Mouse (Mus musculus) lung, postnatal 36 days (tissue): ENCODE data around the gene Klf16.
"Not testable (repeated sequence)": the region's sequence is repeated elsewhere in the genome, so short reads cannot be mapped to it uniquely, and the experiment has no call there.

Experiments
- DNase-seq: peaks from one replicate; pipeline ENCODE4 v3.0.0; 2022; ENCODE audit warnings: mixed read lengths

The Klf16 gene

DNA sequence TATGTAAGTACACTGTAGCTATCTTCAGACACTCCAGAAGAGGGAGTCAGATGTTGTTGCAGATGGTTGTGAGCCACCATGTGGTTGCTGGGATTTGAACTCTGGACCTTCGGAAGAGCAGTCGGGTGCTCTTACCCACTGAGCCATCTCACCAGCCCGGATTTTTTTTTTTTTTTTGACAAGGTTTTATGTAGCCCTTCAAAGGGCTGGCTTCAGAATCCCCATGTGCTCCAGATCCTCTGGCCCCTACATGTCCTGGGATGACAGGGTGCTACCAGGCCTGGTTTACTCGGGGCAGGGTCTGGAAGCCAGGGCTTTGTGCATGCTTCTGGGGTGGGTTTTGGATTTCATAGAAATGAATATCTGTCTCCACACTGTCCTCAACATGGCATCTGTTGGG lies 28.6 kb upstream of the Klf16 start, which contains the start of gene Gm49322:
TSS of gene Gm49322 (plus strand) at position 301 of the 400 bp plus-strand sequence.
- not testable (repeated sequence) for DNase-seq

DNA sequence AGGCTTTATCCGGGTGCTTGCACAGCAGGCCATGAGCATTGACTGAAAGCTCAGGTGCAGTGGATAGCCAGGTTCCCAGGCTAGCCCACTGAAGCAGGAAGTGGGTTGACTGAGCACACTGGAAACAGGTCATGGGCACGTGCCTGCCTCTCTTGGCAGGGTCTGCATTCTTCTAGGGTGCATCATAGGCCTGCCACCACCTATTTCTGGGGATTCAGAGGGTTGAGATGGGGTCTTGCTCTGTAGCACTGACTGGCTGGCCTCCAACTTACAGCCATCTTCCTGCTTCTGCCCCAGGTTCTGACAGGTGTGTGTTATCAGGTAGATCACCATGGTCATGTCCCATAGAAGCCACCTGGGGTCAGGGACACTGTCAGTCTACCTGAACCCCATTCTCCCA lies 27.9 kb upstream of the Klf16 start:
- DNase-seq = no peak

DNA sequence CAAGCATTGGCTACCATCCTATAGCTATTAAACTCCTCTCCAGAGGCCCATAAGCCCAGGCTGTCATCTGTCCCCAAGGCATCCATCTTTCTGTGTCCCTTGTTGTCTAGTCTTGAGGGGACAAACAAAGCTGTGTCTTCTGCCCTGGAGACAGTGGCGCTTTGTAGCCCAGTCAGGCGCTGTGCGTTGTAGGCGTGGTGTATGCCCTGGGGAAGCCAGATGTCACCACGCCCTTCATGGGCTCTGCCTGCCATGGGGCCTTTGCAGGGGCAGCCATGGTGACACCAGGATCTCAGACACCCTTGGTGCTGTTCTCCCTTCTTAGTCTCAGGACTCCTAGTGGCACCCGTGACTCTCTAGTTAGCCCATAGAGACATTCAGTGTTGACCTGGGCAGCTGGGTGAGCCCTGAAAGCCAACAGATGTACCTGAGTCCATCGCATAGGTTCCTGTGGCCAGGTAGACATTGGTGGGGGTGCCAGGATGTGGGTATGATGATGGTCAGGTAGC lies 26.9 kb upstream of the Klf16 start:
- no peak for DNase-seq

DNA sequence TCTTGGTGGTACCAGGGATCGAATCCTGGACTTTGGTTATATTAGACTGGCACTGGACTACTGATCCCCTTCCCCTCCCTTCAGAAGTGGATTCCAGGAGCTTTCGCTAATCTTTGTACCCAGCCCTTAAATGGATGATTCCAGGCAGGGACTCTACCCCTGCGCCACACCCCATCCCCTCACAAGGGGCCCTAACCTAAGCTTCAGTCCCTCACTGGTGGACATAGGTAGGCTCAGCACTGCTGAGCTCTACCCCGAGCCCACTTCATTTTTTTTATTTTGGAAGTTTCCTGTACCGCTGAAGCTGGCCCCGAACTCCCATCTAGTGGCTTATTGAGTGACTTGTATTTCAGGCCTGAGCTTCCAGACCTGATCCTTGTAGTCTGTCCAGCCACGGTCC lies 26.2 kb upstream of the Klf16 start:
- DNase-seq = no peak

DNA sequence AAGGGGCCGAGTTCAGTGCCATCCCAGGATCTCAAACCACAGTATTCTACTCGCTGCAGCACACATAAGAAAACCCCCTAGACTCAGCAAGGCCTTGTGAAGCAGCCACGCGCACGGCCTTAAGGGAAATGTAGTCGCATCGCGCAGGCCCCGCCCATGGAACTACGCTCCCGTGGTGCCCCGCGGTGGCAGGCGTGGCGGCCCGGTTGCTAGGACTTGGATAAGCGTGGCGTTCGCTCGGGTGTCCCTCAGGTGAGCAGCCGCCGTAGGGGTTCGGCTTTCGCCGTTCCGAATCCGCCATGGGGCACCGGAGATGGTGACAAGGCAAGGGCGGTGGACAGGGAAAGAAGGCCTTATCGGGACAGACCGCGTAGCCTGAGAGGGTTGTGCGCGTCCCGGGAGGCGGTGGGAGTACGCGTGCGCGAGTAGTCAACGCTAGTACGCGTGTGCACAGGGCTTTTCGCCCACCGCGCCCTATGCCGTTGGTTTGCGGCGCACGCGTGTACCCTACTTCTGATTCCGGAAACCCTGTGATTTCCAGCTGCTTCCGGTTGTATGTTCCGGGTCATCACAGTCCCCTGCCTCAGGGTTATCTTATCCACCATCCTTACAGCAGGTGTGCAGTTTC lies 25.7 kb upstream of the Klf16 start, which contains the start of the genes Scamp4 and Adat3:
TSS of gene Scamp4 (plus strand) at position 175 of the 628 bp plus-strand sequence.
TSS of gene Adat3 (plus strand) at position 183 of the 628 bp plus-strand sequence.
- DNase-seq = peak; percentile 97

DNA sequence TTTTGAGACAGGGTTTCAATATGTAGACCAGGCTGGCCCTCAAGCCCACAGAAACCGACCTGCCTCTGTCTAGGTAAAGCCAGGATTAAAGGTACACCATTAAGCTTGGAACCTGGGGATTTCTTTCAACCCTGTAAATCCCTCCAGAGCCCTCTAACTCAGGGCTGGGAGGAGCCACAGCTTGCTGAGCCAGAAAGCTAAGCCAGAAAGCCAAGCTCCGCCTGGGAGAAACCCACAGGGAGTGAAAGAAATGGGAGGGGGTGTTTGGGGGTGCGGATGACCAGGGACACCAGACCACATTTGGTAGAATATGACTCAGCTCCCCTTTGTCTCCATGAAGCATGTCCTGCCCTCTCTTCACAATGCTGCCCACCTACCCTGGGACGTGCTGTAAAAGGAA lies 19.2 kb upstream of the Klf16 start:
- DNase-seq = no peak

DNA sequence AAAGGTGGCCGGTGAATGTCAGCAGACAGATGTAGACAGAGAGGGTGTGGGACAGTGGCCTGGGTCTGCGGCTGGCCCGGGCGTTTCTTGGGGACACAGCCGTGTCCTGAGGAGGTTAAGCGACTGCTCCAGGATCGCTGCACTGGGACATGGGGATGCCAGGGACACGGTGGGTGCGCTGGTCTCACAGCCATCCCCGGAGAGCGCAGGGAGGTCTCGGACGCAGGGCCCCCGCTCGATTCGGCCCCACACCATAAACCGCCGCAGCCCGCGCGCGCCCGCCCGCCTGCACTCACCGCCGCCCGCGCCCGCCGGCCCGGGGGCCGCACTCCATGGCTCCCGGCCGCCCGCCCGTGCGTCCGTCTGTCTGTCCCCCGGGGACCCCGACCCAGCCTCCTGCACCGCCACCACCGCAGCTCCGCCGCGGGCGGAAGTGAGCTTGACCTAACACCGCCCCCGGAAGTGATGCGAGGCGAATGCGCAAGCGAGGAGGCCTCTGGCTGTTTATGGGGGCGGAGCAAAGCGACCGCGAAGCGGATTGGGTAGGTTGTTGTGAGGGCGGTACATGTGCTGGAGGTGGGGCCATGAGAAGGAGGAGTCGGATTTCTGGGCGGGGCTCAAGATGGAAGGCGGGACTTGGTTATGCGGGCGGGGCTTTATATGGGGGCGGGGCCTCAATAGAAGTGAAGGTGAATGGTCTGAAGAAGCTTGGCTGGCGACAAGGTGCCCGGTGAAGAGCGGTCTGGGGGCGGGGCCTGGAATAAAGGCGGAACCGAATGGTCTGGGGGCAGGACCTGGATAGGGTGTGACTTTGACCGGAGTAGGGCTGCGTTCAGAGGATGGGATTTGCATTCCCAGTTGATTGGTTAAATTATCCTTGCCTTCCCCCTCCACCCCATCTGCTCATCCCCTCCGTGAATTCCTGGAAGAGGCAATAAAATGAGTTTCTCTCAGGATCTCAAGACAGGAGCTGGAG lies 13.0 kb upstream of the Klf16 start, which contains the start of gene Abhd17a:
TSS of gene Abhd17a (minus strand) at position 463 of the 976 bp plus-strand sequence.
- peak; percentile 98 for DNase-seq

DNA sequence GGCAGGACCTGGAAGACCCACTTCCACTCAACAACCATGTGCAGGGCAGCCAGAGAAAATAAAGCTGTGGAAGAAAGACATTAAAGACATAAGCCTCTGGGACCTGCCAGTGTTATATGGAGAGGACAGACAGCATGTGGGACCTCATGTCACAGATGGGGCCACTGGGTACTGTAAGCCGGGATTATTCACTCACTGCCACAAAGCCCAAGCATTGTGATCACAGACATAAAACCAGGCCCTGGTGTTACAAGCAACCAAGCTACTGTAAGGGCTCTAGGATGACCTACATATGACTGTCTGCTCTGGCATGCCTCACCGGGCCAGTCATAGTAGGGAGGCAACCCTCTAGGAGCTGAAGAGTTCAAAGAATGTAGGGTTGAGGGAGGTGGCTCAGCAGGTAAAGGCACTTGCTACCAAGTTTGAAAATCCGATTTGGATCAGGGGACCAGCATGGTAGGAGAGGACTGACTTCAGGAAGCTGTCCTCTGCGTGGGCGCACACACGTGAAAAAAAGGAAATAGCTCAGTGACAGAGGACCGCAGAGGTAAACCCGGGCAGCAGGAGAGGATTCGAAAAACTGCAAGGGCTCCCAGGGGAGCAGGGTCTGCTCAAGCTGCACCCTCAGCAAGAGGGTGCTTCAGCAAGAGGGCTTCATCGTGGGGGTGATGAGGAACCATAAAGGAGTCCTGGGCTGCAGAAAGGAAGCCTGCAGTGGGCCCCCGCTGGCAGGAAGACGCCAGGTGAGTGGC lies 12.2 kb upstream of the Klf16 start:
- peak; percentile 57 for DNase-seq

DNA sequence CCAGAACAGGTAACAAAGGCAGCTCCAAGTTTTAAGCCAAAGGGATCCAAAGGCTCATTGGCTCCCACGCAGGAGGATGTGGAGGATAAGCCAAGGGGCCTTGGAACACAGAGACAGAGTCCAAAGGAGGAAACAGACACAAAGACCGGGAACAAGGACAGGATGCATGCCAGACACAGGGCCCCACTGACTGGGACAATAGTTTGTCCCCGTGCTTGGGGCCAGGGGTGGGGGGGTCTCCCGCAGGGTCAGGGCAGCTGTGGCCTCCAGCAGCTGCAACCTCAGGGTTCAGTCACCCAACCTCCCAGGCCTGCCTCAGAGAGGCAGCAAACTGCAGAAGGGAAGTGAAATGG lies 10.2 kb upstream of the Klf16 start:
- peak; percentile 74 for DNase-seq

DNA sequence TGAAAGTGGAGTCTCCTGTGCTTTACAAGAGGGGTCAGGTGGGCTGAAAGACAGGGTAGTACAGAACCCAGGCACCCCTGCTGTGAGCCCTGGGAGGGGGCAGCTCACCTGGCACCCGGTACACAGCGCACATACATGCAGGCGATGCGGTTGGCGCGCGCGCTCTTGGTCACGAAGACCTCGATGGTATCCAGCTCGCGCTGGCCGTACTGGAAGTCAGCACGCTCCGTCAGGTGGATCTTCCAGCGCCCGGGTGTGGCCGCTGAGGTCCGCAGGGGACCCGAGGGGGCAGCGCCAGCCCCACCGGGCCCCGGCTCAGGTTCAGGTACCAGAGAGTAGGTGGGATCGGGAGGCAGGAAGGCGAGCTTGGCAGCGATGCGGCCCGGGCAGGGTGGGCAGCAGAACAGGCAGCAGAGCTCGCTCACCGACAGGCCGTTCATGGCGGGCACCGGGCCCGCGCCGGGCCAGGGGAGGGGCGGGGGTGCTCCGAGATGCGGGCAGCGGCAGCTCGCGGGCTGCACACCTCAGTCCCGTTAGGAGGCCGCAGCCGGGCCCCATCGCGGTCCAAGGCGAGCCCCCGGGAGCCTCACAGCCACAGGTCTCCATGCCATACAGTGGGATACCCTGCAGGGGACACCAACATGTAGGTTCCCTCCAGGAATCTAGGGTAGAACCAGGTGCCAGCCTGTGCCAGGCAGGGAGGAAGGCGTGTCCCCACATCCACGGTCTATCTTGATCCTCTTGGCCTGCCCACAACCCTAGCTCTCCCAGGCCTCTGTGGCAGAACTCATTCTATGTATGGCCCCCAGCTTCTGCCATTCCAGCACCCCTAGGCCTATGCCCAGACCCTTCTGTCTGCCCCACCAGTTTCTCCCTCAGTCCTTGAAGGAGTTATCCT lies 9.5 kb upstream of the Klf16 start:
- no peak for DNase-seq

DNA sequence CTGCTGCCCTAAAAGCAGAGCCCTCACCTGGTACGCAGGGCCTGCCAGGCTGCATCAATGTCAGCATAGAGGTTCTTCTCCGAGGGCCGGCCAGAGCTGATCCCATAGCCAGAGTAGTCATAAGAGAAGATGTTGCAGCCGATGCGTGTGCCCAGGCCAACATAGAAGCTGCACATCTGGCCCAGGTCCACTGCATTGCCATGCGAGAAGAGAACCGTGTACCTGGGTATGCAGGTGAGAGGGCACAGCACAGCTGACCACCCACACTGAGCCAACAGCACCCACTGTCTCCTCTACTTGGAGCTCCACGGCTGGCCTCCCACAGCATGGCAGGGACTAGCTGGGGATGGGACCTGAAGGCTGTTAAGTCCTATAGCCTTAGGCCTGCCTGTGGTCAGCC lies 8.5 kb upstream of the Klf16 start:
- no peak for DNase-seq

DNA sequence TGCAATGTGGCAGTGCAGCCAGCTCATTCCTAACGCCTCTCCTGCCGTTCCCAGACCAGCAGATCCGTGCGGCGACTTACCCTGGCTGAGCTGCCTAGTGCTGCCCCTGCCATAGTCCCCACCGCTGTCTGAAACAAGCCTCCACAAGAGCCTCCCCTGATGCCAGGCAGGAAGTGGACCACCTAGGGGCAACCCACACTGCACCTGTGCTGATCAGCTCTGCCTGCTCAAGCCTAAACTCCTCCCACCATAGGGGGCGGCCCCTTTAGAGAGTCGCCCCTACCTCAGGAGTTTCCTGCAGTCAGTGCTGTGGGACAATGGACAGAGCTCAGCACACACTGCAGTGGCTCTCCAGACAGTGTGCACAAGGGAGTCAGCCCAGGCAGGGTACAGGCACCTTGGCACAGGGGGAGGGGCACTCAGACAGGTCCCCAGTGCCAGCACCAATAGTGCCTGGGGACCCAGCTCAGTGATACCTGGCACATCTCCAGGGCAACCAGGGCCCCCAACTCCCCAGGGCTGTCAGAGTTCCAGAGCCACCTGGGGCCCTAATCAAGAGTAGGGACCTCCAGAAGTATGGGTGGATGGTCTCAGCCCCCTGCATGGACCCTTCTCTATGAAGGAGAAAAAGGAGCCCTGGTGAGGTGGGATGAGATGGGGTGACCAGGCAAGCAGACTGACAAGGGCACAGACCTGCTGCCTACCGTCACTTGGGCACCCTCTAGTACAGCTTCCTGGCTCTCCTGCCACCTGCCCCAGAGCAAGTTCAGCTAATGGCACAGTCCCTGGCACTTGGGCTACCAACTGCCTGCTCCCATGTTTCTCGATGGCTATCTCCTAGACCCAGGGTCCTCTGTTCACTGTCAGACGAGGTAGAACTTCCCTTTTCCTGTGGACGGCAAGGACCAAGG lies 7.8 kb upstream of the Klf16 start:
- no peak for DNase-seq

DNA sequence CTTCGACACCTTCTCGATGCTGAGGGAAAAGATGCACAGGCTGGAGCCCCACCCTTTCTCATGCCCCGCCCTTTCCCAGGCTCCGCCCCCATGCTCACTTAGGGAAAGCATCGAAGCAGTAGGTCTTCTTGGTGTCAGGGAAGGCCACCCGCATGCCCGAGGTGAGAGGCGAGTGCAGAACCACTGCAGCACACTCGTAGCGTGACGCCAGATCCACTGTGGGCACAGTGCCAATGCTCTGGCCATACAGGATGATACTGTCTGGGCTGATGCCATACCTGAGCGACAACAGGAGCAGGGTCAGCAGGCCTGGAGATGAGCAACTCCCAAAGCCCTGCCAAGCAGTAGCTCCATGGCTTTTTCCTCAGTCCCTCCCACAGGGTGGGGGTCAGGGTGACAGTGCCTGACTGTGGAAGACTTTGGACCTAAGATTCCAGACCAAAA lies 6.9 kb upstream of the Klf16 start:
- no peak for DNase-seq

DNA sequence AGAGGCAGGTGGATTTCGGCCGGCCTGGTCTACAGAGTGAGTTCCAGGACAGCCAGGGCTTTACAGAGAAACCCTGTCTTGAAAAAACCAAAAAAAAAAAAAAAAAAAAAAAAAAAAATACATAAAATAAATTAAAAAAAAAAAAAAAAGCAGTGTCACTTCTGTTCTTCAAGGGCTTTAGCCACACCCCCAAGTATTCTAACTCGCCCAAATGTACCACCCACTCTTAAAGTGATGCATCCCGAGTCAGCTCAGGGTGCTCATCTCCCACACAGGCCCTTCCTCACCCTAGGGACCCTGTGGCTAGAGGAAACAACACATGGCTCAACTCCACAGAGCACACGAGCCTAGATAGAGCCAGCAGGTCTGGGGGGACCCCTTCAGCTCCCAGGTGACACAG lies 5.9 kb upstream of the Klf16 start:
- no peak for DNase-seq

DNA sequence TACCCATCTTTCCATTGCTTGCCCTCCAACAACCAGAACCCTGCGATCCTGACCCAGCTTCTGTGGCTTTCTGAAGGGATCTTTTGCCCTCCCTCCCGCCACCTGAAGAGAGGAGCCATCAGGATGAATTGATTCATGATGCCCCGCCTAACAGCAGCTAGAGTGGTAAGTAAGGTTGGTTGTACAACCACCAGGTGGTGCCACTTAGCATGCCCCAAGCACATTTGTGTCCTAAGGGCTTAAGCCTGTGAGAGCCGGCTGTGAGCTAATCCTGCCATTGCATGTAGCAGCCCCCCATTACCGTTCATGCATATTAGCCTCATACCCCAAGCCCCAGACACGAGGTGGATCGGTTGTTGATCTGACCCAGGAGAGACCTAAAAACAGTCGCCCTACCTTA lies 1.8 kb upstream of the Klf16 start:
- peak; percentile 86 for DNase-seq

DNA sequence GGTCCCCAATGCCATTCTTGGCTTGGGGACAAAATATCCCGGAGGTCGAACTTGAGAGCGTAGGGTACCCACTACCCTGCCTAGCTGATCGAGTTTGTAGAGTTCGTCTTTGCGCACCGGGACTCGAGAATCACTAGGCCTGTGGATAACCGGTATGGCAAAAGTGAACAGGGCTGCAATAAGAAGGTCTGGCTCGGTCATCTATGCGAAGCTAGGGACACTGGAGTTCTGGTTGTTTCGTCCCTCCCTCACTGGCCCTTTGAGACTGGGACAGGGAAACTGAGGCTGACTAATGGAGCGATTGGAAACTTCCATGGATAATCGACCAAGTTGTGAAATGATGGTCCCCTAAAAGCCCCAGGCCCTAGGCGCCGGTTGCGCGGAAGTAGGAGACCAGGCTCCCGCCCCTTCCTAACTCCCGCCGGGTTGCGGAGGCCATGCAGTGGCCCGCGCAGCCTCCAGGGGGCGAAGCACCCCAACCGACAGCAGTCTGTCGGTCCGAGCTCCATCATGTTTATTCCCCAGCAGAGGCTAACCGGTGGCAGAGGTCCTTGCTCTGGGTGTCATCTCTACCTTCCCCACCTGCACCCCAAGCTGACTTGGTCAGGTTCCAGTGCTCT lies 1.1 kb upstream of the Klf16 start:
- peak; percentile 91 for DNase-seq

DNA sequence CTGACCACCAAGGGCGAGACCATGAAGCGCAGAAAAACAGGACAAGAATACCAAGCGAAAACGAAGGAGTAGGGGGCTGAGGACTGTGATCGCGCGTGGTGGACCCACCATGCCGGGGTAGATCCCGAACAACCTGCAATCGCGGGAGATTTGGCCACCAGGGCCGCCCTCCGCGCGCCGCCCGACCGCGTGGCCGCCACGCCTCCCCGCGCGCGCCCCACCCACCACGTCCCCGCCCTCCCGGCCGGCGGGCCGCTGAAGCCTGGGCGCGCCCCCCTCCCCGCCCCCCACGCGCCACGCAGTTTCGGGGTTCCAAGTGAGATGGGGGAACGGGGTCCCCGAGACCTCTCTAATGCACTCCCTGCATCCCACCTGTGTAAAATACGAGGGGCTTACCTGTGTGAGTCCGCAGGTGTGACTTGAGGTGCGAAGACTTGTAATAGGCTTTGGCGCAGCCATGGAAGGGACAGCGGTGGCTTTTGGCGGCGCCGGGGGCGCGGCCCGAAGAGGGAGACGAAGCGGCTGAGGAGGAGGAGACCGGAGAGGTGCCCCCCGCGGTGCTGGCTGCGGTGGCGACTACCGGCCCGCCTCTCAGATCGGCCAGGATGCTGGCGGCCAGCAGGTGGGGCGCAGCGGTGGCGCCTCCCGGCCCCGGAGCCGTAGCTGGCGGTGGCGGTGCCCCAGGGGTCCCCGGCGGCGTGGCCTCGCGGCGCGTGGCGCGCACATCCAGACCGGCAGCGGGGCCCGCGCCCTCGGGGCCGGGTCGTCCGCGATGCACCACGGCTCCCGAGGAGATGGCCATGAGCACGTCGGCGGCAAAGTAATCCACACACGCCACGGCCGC lies 548 bp downstream of the Klf16 start:
- DNase-seq = peak; percentile 57

DNA sequence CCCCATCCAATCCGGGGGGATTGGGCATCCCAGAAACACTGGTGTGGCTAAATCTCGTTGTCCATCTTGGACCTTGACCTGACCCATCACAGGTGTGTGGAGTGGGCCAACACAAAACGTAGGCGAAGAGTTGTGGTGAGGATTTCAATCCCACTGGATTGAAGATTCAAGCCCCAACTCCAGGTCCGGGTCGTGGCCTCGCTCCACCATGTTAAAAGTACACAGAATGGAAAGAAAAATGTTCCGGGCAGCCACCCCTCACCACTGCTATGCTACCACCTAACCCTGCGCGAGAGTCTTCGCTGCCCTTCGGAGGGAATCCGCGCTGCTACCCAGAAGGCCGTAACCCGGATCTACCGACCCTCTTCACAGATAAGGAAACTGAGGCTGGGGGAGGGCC lies 1.2 kb downstream of the Klf16 start:
- no peak for DNase-seq

DNA sequence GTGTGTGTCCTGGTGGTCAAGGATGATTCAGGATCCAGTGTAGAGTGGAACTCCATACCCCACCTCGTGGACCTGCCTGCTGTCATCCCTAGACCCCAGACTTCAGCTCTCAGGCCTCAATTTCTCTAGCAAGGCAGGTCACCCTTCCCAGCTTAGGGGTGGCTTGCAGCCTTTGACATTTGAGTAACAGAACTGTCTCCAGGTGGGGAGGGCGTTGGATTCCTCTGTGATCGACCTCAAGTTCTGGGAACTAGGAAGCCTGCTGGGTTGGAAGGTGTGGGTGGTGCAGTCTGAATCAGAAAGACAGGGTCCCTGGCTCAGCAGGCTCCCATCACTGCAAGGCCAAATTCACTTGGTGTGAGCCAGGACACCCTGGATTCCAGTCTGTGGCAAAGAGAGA lies 2.2 kb downstream of the Klf16 start:
- DNase-seq = no peak
